Mouse (Mus musculus) lung, adult 2 months (tissue): ENCODE measurements at regions not wholly inside any gene's neighbourhood (a gene's known extent, or its start where the extent isn't known, plus 50 kb on each side); places are given as distances from the start of the nearest gene placed in this dataset.

Experiments used
- CTCF ChIP-seq: fragments of 200-500 bp; IDR thresholded peaks from 2 replicates; pipeline ENCODE4 v1.5.1; 2011; ENCODE audit warnings: mild to moderate bottlenecking, low read length, control low read depth; ENCODE audit not compliant: insufficient read depth
- POLR2A ChIP-seq: fragments of 200-500 bp; IDR thresholded peaks from 2 replicates; pipeline ENCODE4 v1.6.1; 2011; ENCODE audit warnings: low read depth, mild to moderate bottlenecking, control low read depth, low read length, borderline replicate concordance; ENCODE audit errors: extremely low read depth

- no peak for TF ChIP-seq CTCF
- TF ChIP-seq POLR2A, result no peak
Measured at GRCm38 (mm10) chr2:48617141-48617699, 196.7 kb upstream of the Acvr2a start.
